Mouse (Mus musculus) ES-E14 (cell line): ENCODE results near the gene Map3k1.

Source experiments
- CHD2 ChIP-seq: IDR thresholded peaks from 2 replicates; pipeline ENCODE4 v1.6.1; 2014; ENCODE audit warnings: mild to moderate bottlenecking, low read depth, low read length, inconsistent platforms
- ZC3H11A ChIP-seq: IDR thresholded peaks from 2 replicates; pipeline ENCODE4 v1.6.1; 2012; ENCODE audit warnings: low read depth, mild to moderate bottlenecking, inconsistent platforms, low read length, borderline replicate concordance
- ZNF384 ChIP-seq: IDR thresholded peaks from 2 replicates; pipeline ENCODE4 v1.6.1; 2012; ENCODE audit warnings: low read depth, low read length, inconsistent platforms

GRCm38 (mm10) chr13:111787857-111788619, 20.8 kb downstream of the Map3k1 start:
- no peak for TF ChIP-seq CHD2
- TF ChIP-seq ZNF384, result no peak
- peak; percentile 71; the same call in 1 of the 2 replicates for TF ChIP-seq ZC3H11A
